28 mouse cellular contexts compared by ENCODE assay signal in the genomic region with DNA sequence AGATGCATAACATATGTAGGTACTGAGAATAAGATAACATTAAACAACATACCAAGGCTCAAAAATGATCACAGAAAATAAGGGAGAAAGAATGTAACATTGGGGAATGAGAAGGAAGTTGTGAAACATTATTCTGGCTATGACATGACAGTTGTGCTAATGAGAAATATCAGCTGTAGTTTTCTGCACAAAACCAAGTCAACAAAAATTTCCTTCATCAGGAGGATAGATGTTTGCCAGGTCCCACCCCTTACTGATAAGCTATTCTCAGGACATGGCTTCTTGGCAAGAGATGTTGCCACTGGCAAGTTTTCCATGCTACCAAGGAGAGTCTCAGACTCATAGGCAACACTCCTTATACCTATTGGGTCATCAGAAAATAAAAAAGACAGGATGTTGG.
DNase-seq lines count a peak whose midpoint lies in the region; ATAC-seq and TF ChIP-seq lines count a peak whose summit lies in the region.
"Had no signal": no experiment of that assay in that cellular context is flagged by ENCODE, and none has a peak within 500 bp of the region (broad histone marks: within the 10 kb centered on the region; RNA-seq: fewer than 3 reads in every experiment).

No protein-coding gene starts in this region.

- H3K4me1 ChIP-seq in kidney, postnatal 0 days (replicated peaks; ENCODE audit: insufficient read depth, low read length) = no peaks in the 10 kb centered on the region
- no peaks in the 10 kb centered on the region for H3K4me1 ChIP-seq in kidney, embryonic 14.5 days (ENCODE audit: control insufficient read depth, insufficient read depth, low read length)
- H3K4me1 ChIP-seq in heart, postnatal 0 days (ENCODE audit: control insufficient read depth, insufficient read depth) = no peaks in the 10 kb centered on the region
- H3K4me1 ChIP-seq: embryonic facial prominence, embryonic 13.5 days; forebrain, embryonic 13.5 days; hindbrain, embryonic 15.5 days; intestine, embryonic 15.5 days; limb, embryonic 12.5 days; midbrain, embryonic 10.5 days; neural tube, embryonic 13.5 days had no signal

- TF ChIP-seq CTCF in kidney, postnatal 0 days (IDR thresholded peaks at IDR 0.05; ENCODE audit: low read depth) = no peak
- no peak for TF ChIP-seq CTCF in heart, postnatal 0 days (IDR thresholded peaks at IDR 0.05; ENCODE audit: low read depth)

- H3K36me3 ChIP-seq in kidney, postnatal 0 days (ENCODE audit: insufficient read depth, low read length) = no peaks in the 10 kb centered on the region
- no peaks in the 10 kb centered on the region for H3K36me3 ChIP-seq in kidney, embryonic 14.5 days (ENCODE audit: control insufficient read depth, insufficient read depth, low read length)
- no peaks in the 10 kb centered on the region for H3K36me3 ChIP-seq in heart, postnatal 0 days (replicated peaks; ENCODE audit: control insufficient read depth, insufficient read depth, low read length)
- H3K36me3 ChIP-seq: embryonic facial prominence, embryonic 13.5 days; hindbrain, embryonic 15.5 days; intestine, embryonic 15.5 days; limb, embryonic 12.5 days; midbrain, embryonic 10.5 days; neural tube, embryonic 13.5 days had no signal

- intact Hi-C loops in heart, postnatal 25 days (cut with DNase I) = no loop called here

- no peak overlapping the region for H3K9ac ChIP-seq in kidney, postnatal 0 days (ENCODE audit: low read depth, low read length)
- H3K9ac ChIP-seq in kidney, embryonic 14.5 days (ENCODE audit: low read depth, low read length) = no peak overlapping the region
- H3K9ac ChIP-seq in heart, postnatal 0 days (replicated peaks; ENCODE audit: low read depth, low read length) = no peak overlapping the region
- H3K9ac ChIP-seq: embryonic facial prominence, embryonic 13.5 days; forebrain, embryonic 13.5 days; hindbrain, embryonic 15.5 days; intestine, embryonic 15.5 days; limb, embryonic 12.5 days; liver, postnatal 0 days; neural tube, embryonic 13.5 days had no signal

- peak; percentile 26 for DNase-seq in kidney, postnatal 0 days (ENCODE audit: low spot score)
- DNase-seq in heart, postnatal 0 days (ENCODE audit: low spot score) = peak; percentile 12
- peak; percentile 3 for DNase-seq in heart, postnatal 25 days (ENCODE audit: low spot score)
- DNase-seq in lung, postnatal 36 days = peak; percentile 27
- DNase-seq in retina, postnatal 1 day = no peak
- DNase-seq in adrenal gland, adult 8-10 months = no peak
- DNase-seq: adrenal gland, postnatal 10 days; cerebellum, adult 2 months; cerebellum, postnatal 36 days; embryo, embryonic 11 days; gastrocnemius, adult 2 months; kidney, adult 9 months; kidney, postnatal 36 days; liver, postnatal 0 days; thymus, postnatal 25 days had no signal

- no peak overlapping the region for H3K27ac ChIP-seq in kidney, postnatal 0 days
- no peak overlapping the region for H3K27ac ChIP-seq in kidney, embryonic 14.5 days (ENCODE audit: low read depth, low read length)
- no peak overlapping the region for H3K27ac ChIP-seq in heart, postnatal 0 days (ENCODE audit: low read depth)
- H3K27ac ChIP-seq: embryonic facial prominence, embryonic 13.5 days; forebrain, embryonic 13.5 days; gastrocnemius, adult 2 months; hindbrain, embryonic 15.5 days; intestine, embryonic 15.5 days; limb, embryonic 12.5 days; midbrain, embryonic 10.5 days; neural tube, embryonic 13.5 days had no signal

- no peak for ATAC-seq in kidney, postnatal 0 days (replicated peaks; ENCODE audit: low FRiP score, low read depth)
- no peak for ATAC-seq in kidney, embryonic 14.5 days (ENCODE audit: low FRiP score, low TSS enrichment)
- ATAC-seq in heart, postnatal 0 days (ENCODE audit: insufficient read depth, low read depth) = no peak
- ATAC-seq: activated CD4-positive, CD25-positive, alpha-beta regulatory T cell, adult 4 months; forebrain, embryonic 13.5 days; intestine, embryonic 15.5 days; liver, postnatal 0 days; midbrain, embryonic 16.5 days had no signal

- H3K4me2 ChIP-seq in kidney, postnatal 0 days (ENCODE audit: low read length) = no peak overlapping the region
- H3K4me2 ChIP-seq in kidney, embryonic 14.5 days (replicated peaks; ENCODE audit: low read depth, low read length) = no peak overlapping the region
- H3K4me2 ChIP-seq in heart, postnatal 0 days (ENCODE audit: low read depth, low read length) = no peak overlapping the region
- H3K4me2 ChIP-seq: embryonic facial prominence, embryonic 13.5 days; forebrain, embryonic 13.5 days; hindbrain, embryonic 15.5 days; intestine, embryonic 15.5 days; limb, embryonic 12.5 days; liver, embryonic 11.5 days; neural tube, embryonic 13.5 days had no signal

- H3K27me3 ChIP-seq in kidney, postnatal 0 days (ENCODE audit: insufficient read depth, low read length) = no peaks in the 10 kb centered on the region
- no peaks in the 10 kb centered on the region for H3K27me3 ChIP-seq in kidney, embryonic 14.5 days (ENCODE audit: control insufficient read depth, insufficient read depth, low read length)
- H3K27me3 ChIP-seq in heart, postnatal 0 days (ENCODE audit: control insufficient read depth, insufficient read depth, low read length) = no peaks in the 10 kb centered on the region
- H3K27me3 ChIP-seq: embryonic facial prominence, embryonic 13.5 days; forebrain, embryonic 13.5 days; hindbrain, embryonic 15.5 days; intestine, embryonic 15.5 days; limb, embryonic 12.5 days; neural tube, embryonic 13.5 days had no signal

- H3K4me3 ChIP-seq in kidney, postnatal 0 days (replicated peaks; ENCODE audit: low read depth, low read length) = no peak overlapping the region
- H3K4me3 ChIP-seq in kidney, embryonic 14.5 days (ENCODE audit: low read length) = no peak overlapping the region
- H3K4me3 ChIP-seq in heart, postnatal 0 days (ENCODE audit: low read depth, low read length) = no peak overlapping the region
- H3K4me3 ChIP-seq: embryonic facial prominence, embryonic 13.5 days; erythroblast, embryonic 14.5 days; forebrain, embryonic 13.5 days; gastrocnemius, adult 2 months; hindbrain, embryonic 15.5 days; intestine, embryonic 15.5 days; limb, embryonic 12.5 days; midbrain, embryonic 10.5 days; myocyte; neural tube, embryonic 13.5 days had no signal

- TF ChIP-seq EP300 in heart, postnatal 0 days (IDR thresholded peaks at IDR 0.05; ENCODE audit: low read depth) = no peak

- H3K9me3 ChIP-seq in kidney, postnatal 0 days (replicated peaks; ENCODE audit: low read length) = no peaks in the 10 kb centered on the region
- H3K9me3 ChIP-seq in kidney, embryonic 14.5 days (ENCODE audit: control insufficient read depth, low read length) = no peaks in the 10 kb centered on the region
- no peaks in the 10 kb centered on the region for H3K9me3 ChIP-seq in heart, postnatal 0 days (replicated peaks; ENCODE audit: control insufficient read depth, low read length)
- H3K9me3 ChIP-seq: embryonic facial prominence, embryonic 13.5 days; forebrain, embryonic 13.5 days; hindbrain, embryonic 15.5 days; intestine, embryonic 15.5 days; limb, embryonic 12.5 days; midbrain, embryonic 10.5 days; neural tube, embryonic 13.5 days had no signal

Comparison
In these comparisons a context has a peak if more than half of its experiments do, and no peak if none do; other contexts are left out.
1. DNase-seq: peak in kidney, postnatal 0 days (single experiment), heart, postnatal 0 days (single experiment), heart, postnatal 25 days (single experiment) and lung, postnatal 36 days (single experiment); none in retina, postnatal 1 day (single experiment) and adrenal gland, adult 8-10 months (single experiment).